Mouse (Mus musculus): Measurements from ENCODE around the gene Il1f5. TPM values are rescaled to one million over a fixed set of nuclear protein-coding genes. Genes with fewer than 3 reads are reported as not detected.

Il1f5 gene
- polyA plus RNA-seq, 1 experiment from 2014 or later: not detected

GRCm38 (mm10) chr2:24316919-24317318, 40.2 kb downstream of the Il1f5 start:
- Histone ChIP-seq H3K9me3 (replicated peaks; ENCODE audit: control insufficient read depth, low read length) (no peaks in the 10 kb centered on the region), H3K4me3 (ENCODE audit: low read depth, low read length) (no peak overlapping the region), H3K4me1 (ENCODE audit: control insufficient read depth, insufficient read depth, low read length) (no peaks in the 10 kb centered on the region), H3K36me3 (ENCODE audit: control insufficient read depth, insufficient read depth, low read length) (no peaks in the 10 kb centered on the region), H3K9ac (ENCODE audit: low read length) (no peak overlapping the region), H3K4me2 (ENCODE audit: low read length) (no peak overlapping the region), H3K27ac (ENCODE audit: low read depth, low read length) (no peak overlapping the region), H3K27me3 (replicated peaks; ENCODE audit: control insufficient read depth, insufficient read depth, low read length) (no peaks in the 10 kb centered on the region)
- no peak for DNase-seq (ENCODE audit: low spot score)
- WGBS: 88% methylated on average over 1 of the region's 1 CpGs
- ATAC-seq: no peak

GRCm38 (mm10) chr2:24317919-24318598, 41.3 kb downstream of the Il1f5 start:
- H3K4me1 ChIP-seq (ENCODE audit: control insufficient read depth, insufficient read depth, low read length): no peaks in the 10 kb centered on the region
- H3K4me2 ChIP-seq (ENCODE audit: low read length): no peak overlapping the region
- H3K27me3 ChIP-seq (replicated peaks; ENCODE audit: control insufficient read depth, insufficient read depth, low read length): no peaks in the 10 kb centered on the region
- DNase-seq (ENCODE audit: low spot score) (no peak), ATAC-seq (no peak)
- H3K27ac ChIP-seq (ENCODE audit: low read depth, low read length): no peak overlapping the region
- no peaks in the 10 kb centered on the region for H3K36me3 ChIP-seq (ENCODE audit: control insufficient read depth, insufficient read depth, low read length)
- H3K4me3 ChIP-seq (ENCODE audit: low read depth, low read length): no peak overlapping the region
- 89% methylated on average over 4 of the region's 4 CpGs for WGBS
- H3K9ac ChIP-seq (ENCODE audit: low read length): no peak overlapping the region
- H3K9me3 ChIP-seq (replicated peaks; ENCODE audit: control insufficient read depth, low read length): no peaks in the 10 kb centered on the region

Other genes with a start within 250 kb of the Il1f5 start
- gene Hnmt, start 227.6 kb upstream of the Il1f5 start, polyA plus RNA-seq (2014; fragmentation: Nextera tagmentation; extraction: Ambion mirVana): 3.9 and 5.0 TPM in 2 replicates
- not detected in 2 replicates for gene Tbpl2, start 180.4 kb upstream of the Il1f5 start, polyA plus RNA-seq (2014; fragmentation: Nextera tagmentation; extraction: Ambion mirVana)
- not detected in 2 replicates for gene Il1f8, start 123.8 kb upstream of the Il1f5 start, polyA plus RNA-seq (2014; fragmentation: Nextera tagmentation; extraction: Ambion mirVana)
- gene Il1f9, start 90.5 kb upstream of the Il1f5 start, polyA plus RNA-seq (2014; fragmentation: Nextera tagmentation; extraction: Ambion mirVana): not detected in 2 replicates
- gene Il1f6, start 61.5 kb upstream of the Il1f5 start, polyA plus RNA-seq (2014; fragmentation: Nextera tagmentation; extraction: Ambion mirVana): not detected in 2 replicates
- not detected in 2 replicates for gene Il1f10, start 14.2 kb downstream of the Il1f5 start, polyA plus RNA-seq (2014; fragmentation: Nextera tagmentation; extraction: Ambion mirVana)
- gene Il1rn, start 59.9 kb downstream of the Il1f5 start, polyA plus RNA-seq (2014; fragmentation: Nextera tagmentation; extraction: Ambion mirVana): 0.09 TPM in 1 of 2 replicates, not detected in the other
- gene Psd4, start 90.6 kb downstream of the Il1f5 start, polyA plus RNA-seq (2014; fragmentation: Nextera tagmentation; extraction: Ambion mirVana): 0.39 and 0.84 TPM in 2 replicates
- gene Pax8, start 198.6 kb downstream of the Il1f5 start, polyA plus RNA-seq (2014; fragmentation: Nextera tagmentation; extraction: Ambion mirVana): not detected in 2 replicates

All from forebrain, embryonic 14.5 days (tissue).